Mouse (Mus musculus): ENCODE measurements at regions not wholly inside any gene's neighbourhood (a gene's known extent, or its start where the extent isn't known, plus 50 kb on each side); places are given as distances from the start of the nearest gene placed in this dataset.

DNA sequence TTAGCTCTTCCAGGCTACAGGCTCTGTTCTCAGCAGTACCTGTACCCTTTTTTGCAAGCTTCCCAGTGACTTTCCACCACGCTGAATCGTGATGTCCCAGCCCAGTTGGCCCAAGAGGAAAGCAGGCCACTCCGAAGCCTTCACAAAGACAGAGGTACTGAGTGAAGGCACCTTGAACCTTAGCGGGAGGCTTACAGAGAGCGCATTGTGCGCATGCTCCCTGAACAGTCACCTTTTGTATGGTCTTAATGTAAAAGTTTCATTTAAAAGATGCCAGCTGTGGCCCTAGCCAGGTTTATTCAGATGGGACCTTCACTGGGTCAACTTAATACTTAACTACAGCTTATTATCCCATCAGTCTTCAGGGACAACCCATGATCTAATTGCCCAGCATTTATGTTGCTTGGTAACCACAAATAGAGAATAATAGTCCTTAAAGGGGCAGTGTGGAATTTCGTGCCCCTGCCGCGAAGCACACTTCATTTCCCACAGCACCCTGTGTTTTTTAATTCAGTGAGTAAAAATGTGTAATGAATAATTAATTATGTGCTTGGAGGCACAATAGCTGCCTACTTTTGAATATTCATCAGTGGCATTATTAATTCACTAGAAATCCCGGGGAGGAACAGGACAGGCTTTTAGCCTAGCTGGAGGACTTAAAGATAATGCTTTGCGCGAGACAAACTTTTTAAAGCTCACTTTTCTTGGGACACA lies 111.3 kb upstream of the Vrk1 start:
- no peak for DNase-seq (ENCODE audit: low spot score in 2 of 2)

DNA sequence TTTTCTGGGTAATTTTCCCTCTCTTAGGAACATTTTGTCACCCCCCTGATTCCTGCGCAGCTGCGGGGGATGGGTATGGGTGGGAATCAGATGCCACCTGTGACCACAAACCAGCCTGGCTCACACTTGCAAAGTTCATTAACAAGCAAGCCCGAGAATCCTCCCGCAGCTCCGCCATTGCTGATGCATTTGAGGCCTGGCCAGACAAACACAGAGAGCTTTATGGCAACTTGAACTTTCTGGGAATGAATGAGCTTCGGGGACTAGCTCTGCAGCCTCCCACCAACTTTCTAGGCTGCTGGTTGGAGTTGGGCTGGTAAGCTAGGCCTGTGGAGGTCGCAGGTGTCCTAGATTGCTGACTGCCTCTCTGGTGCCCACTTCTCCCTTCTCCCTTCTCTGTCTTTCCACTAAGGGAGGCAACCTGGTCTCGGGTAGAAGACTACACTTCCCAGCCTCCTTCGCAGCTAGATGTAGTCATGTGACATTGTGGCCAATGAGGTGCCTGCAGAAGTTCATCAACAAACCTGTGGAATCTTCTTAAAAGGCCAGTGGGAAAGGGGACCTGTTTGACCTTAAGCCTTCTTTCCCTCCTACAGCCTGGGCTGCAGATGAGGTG lies 110.6 kb upstream of the Vrk1 start:
- DNase-seq (ENCODE audit: low spot score in 2 of 2), result no peak

DNA sequence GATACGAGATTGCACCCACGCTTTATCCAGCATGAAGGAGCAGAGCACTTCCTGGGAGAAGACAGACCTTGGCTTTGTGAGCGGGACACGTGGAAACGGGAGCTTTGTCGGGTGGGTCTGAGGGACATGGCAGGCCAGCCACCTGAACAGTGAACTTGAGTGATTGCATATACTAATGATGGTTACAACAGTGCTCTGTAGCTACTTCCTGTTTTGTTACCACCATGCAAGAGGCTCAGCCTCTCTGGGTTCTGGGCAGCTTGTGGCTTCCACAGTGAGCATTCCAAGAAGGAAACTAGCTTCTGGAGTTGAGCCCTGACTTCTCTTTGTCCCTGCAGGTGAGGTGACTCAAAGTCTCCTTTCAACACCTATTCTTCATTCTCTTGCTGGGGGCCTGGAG lies 109.5 kb upstream of the Vrk1 start:
- DNase-seq (ENCODE audit: low spot score in 2 of 2), result no peak

DNA sequence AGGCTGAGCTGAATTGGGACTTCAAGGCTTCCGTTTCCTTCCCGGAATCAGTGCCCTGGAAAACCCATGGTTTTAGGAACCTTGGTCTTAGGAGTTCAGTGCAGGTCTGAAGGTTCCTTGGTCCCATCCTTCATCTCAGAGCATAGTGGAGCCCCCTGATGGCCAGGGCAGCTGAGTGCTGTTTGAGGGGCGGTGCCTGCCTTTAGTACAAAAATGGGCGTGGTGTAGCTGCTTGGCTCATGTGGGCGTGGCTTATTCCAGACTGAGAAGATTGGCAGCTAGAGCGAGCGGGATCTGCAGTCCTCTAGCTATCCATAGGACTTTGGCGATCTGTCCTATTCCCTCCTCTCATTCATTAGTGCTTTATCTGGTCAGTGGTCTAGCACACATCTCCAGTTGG lies 107.0 kb upstream of the Vrk1 start:
- no peak for DNase-seq (ENCODE audit: low spot score in 2 of 2)

DNA sequence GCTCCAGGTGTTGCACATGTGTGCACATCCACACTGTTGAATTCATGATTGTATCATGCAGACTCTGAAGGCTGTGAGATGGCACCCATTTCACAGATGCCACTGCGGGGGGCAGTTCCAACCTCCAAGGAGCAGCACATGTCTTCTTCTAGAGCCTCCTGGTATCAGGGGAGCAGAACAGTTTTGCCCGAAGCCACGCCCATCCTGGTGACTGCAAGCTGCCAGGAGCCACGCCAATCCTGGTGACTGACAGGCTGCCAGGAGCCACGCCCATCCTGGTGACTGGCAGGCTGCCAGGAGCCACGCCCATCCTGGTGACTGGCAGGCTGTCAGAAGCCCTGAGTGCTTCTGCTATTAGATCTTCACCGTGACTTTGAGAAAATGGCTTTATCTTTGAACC lies 103.4 kb upstream of the Vrk1 start:
- DNase-seq (ENCODE audit: low spot score in 2 of 2), result no peak

DNA sequence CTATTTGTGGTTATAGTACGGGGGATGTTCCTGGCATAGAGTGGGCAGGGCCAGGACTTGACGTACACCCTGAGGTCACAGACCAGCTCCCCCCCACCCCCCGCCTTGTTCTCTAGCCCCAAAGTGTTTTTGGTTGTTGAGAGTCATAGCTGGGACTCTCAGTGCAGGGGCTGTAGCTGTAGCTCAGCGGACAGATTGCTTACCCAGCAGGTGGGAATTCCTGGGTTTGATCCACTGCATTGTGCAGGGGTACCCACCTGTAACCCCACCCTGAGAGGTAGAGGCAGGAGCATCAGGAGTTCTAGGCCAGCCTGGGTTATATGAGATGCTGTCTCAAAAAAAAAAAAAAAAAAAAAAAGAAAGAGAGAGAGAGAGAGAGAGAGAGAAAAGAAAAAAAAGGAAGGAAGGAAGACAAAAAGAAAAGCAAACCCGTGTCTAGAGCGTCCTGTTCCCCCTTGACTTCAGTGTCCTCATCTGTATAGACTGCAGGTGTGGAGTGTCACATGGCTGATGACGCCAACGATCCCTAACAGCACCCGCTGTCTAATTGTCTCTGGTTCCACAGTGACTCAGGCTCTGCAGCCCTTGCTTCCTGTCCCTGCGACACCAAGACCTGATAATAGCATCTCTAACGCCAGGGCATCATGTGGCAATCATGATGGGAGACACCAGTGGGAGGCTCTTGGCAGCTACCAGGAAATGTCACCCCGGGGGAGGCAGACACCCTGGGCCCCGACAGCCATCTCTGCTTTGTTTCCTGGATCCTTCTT lies 102.0 kb upstream of the Vrk1 start:
- no peak for DNase-seq (ENCODE audit: low spot score in 2 of 2)

DNA sequence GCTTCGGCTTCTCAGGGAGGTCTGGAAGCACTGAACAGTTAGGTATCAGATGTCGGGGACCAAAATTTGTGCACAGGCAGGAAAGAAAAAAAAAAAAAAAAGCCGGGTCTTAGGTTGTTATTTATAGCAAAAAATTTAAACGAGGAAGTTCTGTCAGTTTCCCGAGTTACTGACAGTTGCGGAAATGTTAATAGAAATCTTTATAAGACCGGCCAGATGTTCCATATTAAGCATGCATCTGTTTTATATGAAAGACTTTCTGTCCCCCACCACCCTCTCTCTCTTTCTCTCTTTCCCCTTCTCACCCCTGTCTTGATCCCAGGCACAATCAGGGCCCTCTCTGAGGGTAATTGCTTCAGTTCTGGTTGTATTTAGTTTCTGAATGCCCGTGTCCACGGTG lies 98.5 kb upstream of the Vrk1 start:
- no peak for DNase-seq (ENCODE audit: low spot score in 2 of 2)

DNA sequence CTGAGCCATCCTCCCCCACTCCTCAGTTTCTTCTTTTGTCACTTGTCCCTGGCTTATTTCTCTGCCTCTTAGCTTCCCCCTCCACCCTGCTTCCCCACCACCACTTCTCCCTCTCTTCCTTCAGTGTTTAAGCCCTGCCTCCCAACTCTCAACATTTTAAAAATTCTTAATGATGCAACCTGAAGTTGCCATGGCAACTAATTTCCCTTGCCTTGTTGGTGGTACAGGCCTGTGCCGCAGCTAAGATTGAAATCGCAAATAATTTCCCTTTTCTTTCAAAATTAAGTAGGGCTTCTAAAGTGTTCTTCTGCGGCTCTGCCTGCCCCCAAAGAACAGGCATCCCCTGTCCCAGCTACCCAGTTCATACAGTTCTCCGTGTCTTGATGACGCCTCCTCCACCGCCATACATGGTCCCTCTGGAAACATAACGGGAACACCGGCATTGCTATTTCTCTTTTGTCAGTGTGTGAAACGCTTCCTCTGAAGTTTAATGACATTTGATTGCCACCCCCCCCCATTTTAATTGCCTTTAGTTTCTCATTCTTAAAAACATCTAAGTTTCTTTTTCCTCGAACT lies 92.6 kb upstream of the Vrk1 start:
- DNase-seq (ENCODE audit: low spot score in 2 of 2), result no peak

DNA sequence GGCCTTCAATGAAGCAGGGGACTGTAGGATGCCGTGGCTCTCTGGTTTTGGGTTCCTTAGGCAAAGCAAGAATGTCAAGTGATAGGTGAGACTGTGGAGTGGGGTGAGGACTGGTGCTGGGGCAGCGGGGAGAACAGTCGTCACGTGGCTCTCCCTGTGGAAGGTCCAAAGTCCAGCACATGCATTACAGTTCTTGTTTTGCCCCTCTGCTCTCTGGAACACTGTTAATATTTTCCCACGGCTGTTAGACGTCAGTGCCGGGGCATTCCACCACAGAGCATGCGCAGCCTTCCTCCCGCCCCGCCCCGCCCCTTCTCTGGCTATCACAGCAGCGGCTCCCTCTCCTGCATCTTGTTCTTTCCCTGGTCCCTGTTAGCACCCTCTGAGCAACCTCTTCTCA lies 91.3 kb upstream of the Vrk1 start:
- no peak for DNase-seq (ENCODE audit: low spot score in 2 of 2)

DNA sequence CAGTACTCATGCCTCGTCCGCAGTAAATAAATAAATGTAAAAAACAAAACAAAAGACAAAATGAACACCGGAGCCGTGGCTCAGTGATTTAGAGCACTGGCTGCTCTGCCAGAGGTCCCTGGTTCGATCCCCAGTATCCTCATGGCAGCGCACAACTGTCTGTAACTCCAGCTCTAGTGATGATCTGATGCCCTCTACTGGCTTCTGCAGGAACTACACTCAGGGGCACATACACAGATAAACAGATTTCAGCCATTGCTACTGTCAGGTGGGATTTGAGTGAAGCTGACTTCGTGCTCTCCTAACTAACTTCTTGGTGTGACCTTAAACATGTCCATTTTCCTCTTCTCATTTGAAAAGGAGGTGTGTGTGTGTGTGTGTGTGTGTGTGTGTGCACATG lies 82.8 kb upstream of the Vrk1 start:
- DNase-seq (ENCODE audit: low spot score in 2 of 2), result no peak

DNA sequence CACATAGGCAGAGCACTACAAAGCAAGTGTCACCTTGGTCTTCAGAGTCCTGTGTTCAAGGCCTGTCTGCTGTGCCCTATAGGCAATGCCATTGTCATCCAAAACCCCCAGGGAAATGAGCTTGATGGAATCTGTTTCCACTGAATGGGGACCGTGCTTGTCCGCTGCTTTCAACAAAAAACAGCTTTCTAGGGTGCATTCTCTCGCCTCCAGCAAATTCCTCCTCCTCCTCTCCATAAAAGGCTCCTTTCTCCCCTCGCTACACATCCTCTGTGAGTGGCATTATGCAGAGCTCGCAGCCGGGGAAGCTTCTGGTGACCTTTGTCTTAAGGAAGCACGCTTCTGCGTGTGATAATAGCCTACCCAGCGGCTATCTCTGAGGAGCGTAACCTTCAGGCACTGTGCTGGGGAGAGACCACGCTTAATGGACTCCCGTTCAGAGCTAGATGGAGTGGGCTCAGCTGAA lies 80.5 kb upstream of the Vrk1 start:
- no peak for DNase-seq (ENCODE audit: low spot score in 2 of 2)

DNA sequence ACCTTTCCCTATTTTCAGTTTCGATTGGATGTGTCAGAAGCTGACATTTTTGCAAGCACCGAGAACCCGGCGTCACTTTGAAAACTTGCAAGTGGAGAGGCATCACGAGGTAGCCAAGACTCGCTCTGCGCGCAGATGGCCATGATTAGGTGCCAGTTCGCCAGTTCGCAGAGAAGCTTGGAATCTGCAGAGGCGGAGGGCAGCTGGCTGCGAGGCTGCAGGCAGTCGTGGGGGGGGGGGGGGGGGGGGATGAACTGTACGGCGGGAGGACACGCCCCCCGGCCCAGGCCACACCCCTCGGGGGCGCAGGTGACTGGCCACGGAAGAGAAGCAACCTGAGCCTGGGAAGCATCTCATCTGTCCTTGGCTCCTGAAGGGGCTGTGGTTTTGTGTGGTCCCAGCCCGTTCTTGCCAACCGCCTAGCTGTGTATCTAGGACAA lies 74.6 kb upstream of the Vrk1 start:
- peak in 1 of 2 experiments; percentile 23 for DNase-seq (ENCODE audit: low spot score in 2 of 2)

DNA sequence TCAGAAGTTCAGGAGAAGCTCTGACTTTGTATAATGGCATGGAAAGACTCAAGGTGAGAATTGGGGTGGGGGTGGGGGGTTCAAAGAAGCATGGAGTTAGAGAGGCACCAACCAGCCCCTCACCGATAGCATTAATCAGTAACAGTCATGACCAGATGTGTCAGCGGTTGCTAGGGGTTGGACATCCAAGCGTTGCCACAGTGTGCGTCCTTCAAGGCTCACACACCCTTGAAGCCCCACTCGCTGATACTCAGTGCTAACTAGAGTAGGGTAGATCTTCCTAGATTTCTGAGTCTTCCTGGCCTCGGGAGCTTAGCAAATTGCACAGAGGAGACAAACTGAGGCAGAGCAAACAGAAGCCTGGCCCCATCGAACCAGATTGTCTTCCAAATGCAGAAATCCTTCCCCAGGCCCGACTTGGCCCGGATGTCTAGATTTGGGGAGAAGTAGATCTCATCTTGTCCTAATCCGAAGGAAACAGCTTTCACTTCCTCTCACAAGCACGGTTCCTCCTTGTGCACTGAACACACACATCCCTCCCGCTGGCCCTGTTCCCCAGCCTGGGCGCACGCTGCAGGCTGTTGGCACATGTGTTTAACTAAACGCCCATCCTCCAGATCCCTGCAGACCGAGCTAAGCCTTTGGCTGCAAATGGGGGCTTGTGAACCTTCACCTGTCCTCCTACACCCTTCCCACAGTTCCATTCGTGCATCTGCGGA lies 73.1 kb upstream of the Vrk1 start:
- DNase-seq (ENCODE audit: low spot score in 2 of 2), result no peak

DNA sequence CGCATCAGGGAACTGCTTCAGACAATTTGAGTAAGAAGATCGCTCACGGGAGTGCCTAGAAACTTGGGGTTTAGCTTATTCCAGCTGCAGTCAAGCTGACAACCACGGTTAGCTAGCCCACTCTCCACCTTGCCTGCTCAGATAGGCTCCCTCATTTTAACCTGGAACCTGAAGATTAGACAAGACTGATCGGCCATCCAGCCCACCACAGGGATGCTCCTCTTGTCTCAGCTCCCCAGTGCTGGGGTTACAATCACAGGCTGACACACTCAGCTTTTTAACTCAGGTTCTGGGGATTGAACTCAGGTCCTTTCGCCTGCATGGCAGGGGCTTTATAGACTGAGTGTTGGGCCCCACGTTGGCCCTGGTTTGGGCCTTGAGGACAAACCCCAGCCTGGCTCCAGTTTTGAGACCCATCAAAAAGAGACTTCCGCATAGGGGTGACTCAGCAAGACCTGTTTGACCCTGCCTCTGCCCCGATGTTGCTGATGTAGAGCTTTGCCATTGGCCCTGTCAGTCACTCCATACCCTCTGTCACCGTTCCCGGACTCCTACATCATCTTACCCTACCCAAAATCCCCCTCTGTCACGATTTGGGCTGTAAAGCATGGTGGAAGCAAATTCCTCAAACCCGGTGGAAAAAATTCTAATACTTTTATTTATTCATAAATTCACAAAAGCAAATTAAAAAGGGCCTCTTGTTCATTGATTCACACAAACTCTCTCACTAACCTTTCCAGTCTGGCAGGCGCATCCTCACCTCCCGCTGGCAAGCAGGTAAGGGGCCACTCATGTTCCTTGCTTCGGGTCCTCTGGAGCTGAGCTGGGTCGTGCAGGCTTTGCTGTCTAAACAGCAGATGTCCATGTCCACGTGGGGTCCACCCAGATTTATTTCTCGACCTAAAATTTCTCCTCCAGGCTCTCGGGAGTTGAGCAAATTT lies 67.6 kb upstream of the Vrk1 start:
- DNase-seq (ENCODE audit: low spot score in 2 of 2), result no peak

DNA sequence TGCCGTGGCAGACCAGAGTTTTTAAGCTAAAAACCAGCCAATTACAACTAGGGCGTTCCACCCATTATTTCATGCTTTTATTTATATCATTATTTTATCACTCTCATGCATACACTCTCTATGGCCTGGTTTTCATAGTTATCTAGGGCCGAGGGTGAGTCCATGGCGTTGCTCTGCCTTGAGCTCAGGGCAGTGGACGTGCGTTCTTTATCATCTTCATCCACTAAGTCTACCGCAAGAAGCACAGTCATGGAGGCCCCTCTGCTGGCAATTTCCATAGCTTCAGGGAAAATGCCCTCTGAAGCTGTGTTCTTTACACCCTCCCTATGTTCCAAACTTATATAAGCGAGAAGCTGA lies 67.0 kb upstream of the Vrk1 start:
- no peak for DNase-seq (ENCODE audit: low spot score in 2 of 2)

DNA sequence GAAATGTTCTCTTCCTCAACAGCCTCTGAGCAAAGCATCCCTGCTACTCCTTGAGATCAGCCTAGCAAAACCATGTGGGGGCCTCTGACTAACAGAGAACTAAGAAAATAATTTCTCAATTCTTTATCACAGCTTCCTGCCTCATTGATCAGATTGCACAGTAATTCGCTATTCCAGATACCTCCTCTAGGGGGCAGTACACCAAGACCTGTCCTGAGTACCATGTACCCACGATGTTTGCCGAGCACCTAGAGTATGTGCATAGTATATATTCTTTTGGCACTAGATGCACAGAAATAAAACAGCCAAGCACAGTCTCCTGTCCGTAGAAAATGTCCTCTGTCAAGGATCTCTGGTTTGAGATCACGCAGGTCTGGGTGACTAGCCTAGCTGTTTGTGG lies 62.7 kb upstream of the Vrk1 start:
- no peak for DNase-seq (ENCODE audit: low spot score in 2 of 2)

DNA sequence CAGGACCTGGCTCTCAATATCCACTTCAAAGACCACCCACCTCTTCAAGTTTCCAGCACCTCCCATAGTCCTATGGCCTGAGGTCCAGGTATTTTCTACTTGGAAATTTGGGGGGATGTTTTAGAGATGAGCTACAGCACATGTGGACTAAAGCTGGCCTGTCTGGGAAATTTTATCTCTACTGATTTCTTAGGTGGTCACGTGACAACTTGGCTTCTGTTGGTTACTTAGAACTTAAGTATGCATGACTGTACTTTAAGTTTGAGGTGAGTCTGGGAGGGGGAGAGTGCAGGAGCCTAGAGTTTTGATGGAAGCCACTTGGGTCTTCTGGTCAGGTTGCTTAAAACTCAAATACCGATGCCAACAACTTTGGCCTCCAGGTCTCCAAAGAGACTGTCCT lies 61.7 kb upstream of the Vrk1 start:
- no peak for DNase-seq (ENCODE audit: low spot score in 2 of 2)

DNA sequence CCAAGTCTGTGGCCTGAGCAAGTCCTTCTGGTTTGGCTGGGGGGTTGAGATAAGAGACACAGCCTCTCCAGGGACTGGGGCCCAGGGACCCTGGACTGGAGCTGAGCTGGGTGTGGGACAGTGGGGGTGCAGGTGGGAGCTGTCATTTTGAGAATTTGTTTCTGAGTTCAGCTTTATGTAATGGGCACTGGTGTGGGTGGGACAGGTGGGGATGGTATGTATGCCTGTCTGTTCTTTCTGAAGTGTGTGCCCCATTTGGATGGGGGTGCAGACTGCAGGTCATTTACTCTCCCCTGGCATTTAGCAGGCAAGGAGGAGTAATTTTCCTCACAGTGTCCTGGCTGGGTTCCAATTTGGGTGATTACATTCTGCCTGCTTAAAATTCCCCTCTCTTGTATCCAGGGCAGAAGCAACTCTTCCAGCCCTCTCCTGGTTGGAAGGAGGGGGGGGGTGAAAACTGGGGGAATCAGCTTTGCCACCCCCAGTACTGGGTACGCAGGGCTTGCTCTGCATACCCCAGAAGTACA lies 54.2 kb upstream of the Vrk1 start:
- DNase-seq (ENCODE audit: low spot score in 2 of 2), result peak; percentile 23 to 42

DNA sequence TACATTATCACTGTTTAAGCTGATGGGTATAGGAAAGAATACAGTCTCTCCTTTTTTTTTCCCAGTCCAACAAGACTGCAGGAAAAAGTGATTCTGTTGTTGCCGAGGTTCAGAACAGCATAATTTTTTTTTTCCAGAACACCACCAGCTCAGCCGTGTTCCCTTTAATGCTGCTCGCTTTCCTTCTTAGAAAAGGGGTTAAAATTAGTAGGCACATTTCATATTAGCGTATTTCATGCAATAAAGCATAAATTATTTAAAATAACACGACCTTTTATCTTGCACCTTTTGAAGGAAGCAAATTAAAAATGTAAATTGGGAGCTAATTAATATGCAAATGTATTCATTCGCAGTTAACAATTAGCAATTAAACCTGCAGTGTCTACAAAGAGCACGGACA lies 50.3 kb upstream of the Vrk1 start:
- DNase-seq (ENCODE audit: low spot score in 2 of 2), result no peak

Data from left cerebral cortex, adult 18-20 months (tissue).